Mouse (Mus musculus) left cerebral cortex, adult 2 months (tissue): Measurements from ENCODE around the gene Smco2. TPM values are rescaled to one million over a fixed set of nuclear protein-coding genes. Genes with fewer than 3 reads are reported as not detected.
"Not testable (repeated sequence)": the region's sequence is repeated elsewhere in the genome, so short reads cannot be mapped to it uniquely, and the experiment has no call there.

Source experiments
- DNase-seq, 2 experiments: peaks; one replicate each; pipeline ENCODE4 v3.0.0; 2021 to 2022; ENCODE audit warnings: low spot score in 2 of 2, mixed read lengths in 1 of 2; ENCODE audit errors: extremely low spot score in 1 of 2
- H3K27ac ChIP-seq: fragments of 200-600 bp; 2 replicates; pipeline ENCODE4 v1.8.1; 2022
- H3K4me3 ChIP-seq: fragments of 200-600 bp; 2 replicates; pipeline ENCODE4 v1.8.1; 2022
- CTCF ChIP-seq: fragments of 200-600 bp; IDR thresholded peaks from 2 replicates; pipeline ENCODE4 v1.8.1; 2022; ENCODE audit warnings: antibody characterized with exemption, mild to moderate bottlenecking, moderate library complexity
- intact Hi-C: fragments of 180-260 bp; cut with DNase I; formaldehyde crosslinking; loops from one replicate; pipeline ENCODE4 v1.15.1; 2025
- total RNA-seq, 2 experiments: library from RNA; stranded (reverse); gene quantifications; 2 replicates each; pipeline ENCODE4 v1.2.3; 2021

The Smco2 gene
- total RNA-seq, 2 experiments from 2014 or later = not detected

- no peak for DNase-seq
- TF ChIP-seq CTCF = no peak
- H3K4me3 ChIP-seq = no peak overlapping the region
- intact Hi-C loops = no loop called here
- no peak overlapping the region for H3K27ac ChIP-seq
Observed at GRCm38 (mm10) chr6:146837316-146837715, 12.6 kb upstream of the Smco2 start.

GRCm38 (mm10) chr6:146838366-146838765 is 11.5 kb upstream of the Smco2 start:
- intact Hi-C loops = no loop called here
- no peak overlapping the region for H3K27ac ChIP-seq
- no peak; the same call in none of the 2 replicates for TF ChIP-seq CTCF
- no peak overlapping the region for H3K4me3 ChIP-seq
- no peak for DNase-seq

GRCm38 (mm10) chr6:146838863-146839262 is 11.0 kb upstream of the Smco2 start:
- intact Hi-C loops = no loop called here
- no peak for TF ChIP-seq CTCF
- H3K4me3 ChIP-seq = no peak overlapping the region
- H3K27ac ChIP-seq = no peak overlapping the region
- no peak for DNase-seq

DNA sequence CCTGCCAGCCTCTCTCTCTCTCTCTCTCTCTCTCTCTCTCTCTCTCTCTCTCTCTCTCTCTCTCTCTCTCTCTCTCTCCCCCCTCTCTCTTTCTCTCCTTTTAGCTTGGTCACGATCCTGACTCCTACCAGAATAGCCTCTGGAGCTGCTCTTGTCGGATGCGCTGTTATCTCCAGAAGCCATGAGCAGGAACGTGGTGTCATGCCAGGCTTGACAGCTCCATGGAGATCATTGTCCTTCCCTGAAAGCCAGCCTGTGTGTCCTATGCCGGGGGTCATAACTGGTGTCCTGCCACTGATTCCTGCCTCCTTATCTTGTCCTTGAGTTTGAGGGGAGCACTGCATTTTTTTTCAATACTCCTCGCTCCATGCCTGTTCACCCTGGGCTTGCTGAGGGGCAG is 5.0 kb upstream of the Smco2 start:
- no peak overlapping the region for H3K27ac ChIP-seq
- no peak for TF ChIP-seq CTCF
- DNase-seq = no peak
- no peak overlapping the region for H3K4me3 ChIP-seq
- intact Hi-C loops = no loop called here

DNA sequence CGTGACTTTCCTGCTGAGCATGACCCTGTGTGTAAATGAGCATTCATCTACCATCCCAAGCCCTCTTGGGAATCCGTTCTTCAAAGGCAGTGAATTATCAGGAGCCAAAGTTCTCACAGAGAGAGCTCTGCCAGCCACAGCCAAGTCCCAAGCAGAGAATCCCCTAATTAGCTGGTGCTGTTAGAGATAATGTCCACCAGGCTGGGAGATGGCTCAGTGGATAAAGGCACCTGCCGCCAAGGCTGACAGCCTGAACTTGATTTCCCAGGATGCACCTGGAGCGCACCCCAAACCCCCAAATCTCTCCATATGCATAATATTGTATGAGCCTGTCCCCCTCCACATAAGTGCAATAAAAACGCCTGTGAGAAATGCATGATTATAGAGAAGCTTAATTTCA is 4.6 kb upstream of the Smco2 start:
- Histone ChIP-seq H3K4me3 (no peak overlapping the region), H3K27ac (no peak overlapping the region)
- no peak for TF ChIP-seq CTCF
- no peak for DNase-seq
- intact Hi-C loops = no loop called here

GRCm38 (mm10) chr6:146845961-146846750 is 3.7 kb upstream of the Smco2 start:
- TF ChIP-seq CTCF = no peak; the same call in 1 of the 2 replicates
- intact Hi-C loops = no loop called here
- Histone ChIP-seq H3K27ac (no peak overlapping the region), H3K4me3 (no peak overlapping the region)
- no peak for DNase-seq

GRCm38 (mm10) chr6:146847402-146847801 is 2.5 kb upstream of the Smco2 start:
- Histone ChIP-seq H3K27ac (no peak overlapping the region), H3K4me3 (no peak overlapping the region)
- TF ChIP-seq CTCF = no peak
- intact Hi-C loops = no loop called here
- no peak for DNase-seq

GRCm38 (mm10) chr6:146848281-146848680 is 1.6 kb upstream of the Smco2 start:
- no peak for DNase-seq
- Histone ChIP-seq H3K4me3 (no peak overlapping the region), H3K27ac (no peak overlapping the region)
- TF ChIP-seq CTCF = no peak
- intact Hi-C loops = no loop called here

DNA sequence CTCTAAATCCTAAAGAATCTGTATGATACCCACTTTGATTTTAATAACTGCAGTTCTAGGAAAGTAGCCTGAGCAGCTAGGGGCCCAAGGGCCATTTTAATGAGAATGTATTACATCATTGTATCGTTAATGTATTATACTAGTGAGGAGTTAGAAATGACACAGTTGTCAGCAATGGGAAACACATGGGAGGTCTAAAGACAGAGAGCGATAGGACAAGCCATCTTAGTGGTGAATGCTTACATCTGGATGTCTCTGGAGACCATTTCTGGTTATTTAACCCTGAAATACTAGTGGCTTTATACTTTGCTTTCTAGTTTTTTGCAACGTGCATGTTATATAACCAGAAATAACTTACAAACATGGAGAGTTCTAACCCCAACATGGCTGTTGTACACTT is 2.0 kb downstream of the Smco2 start:
- Histone ChIP-seq H3K27ac (no peak overlapping the region), H3K4me3 (no peak overlapping the region)
- intact Hi-C loops = no loop called here
- no peak for DNase-seq
- TF ChIP-seq CTCF = no peak

DNA sequence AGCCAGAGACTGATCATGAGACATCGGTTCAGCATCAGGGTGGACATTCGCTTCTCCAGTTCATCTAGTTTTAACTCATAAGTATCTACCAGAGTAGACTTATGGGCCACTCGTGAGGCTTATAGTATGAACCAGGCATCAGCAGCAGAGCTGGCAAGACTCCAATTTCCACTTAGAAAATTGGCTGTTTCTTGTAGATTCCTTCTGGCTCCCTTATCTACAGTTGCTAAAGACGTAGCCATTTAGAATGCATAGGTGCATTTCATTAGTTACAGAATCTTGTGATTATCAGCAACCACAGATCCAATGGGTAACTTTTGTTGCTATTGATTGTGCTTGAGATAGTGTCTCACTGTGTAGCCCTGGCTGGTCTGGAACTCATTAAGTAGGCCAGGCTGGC is 2.8 kb downstream of the Smco2 start:
- DNase-seq = no peak
- Histone ChIP-seq H3K27ac (no peak overlapping the region), H3K4me3 (no peak overlapping the region)
- intact Hi-C loops = no loop called here
- no peak for TF ChIP-seq CTCF

DNA sequence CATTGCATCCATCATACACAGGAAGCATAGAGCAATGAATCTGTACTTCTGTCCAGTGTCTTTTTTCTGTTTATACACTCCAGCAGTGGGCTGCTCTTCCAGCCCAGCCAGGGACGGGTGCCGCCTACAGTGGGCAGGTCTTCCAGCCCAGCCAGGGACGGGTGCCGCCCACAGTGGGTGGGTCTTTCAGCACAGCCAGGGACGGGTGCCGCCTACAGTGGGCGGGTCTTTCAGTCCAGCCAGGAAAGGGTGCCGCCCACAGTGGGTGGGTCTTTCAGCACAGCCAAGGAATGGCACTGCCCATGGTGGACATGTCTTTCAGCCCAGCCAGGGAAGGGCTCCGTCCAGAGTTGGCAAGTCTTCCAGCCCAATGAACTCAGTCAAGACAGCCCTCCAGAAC is 5.3 kb downstream of the Smco2 start:
- intact Hi-C loops = no loop called here
- no peak for TF ChIP-seq CTCF
- DNase-seq = no peak
- Histone ChIP-seq H3K4me3 (no peak overlapping the region), H3K27ac (no peak overlapping the region)

GRCm38 (mm10) chr6:146857386-146857785 is 7.5 kb downstream of the Smco2 start:
- TF ChIP-seq CTCF = no peak
- DNase-seq = no peak

GRCm38 (mm10) chr6:146863154-146863553 is 13.2 kb downstream of the Smco2 start:
- Histone ChIP-seq H3K4me3 (no peak overlapping the region), H3K27ac (no peak overlapping the region)
- intact Hi-C loops = no loop called here
- DNase-seq = no peak
- no peak for TF ChIP-seq CTCF

More at GRCm38 (mm10) chr6:146857386-146857785, 7.5 kb downstream of the Smco2 start:
- H3K4me3 ChIP-seq = no peak overlapping the region
- no peak overlapping the region for H3K27ac ChIP-seq
- intact Hi-C loops = no loop called here

- H3K4me3 ChIP-seq, H3K27ac ChIP-seq, DNase-seq, intact Hi-C loops: not testable (repeated sequence)
Observed at GRCm38 (mm10) chr6:146864370-146864769, 14.5 kb downstream of the Smco2 start.
